Mouse (Mus musculus): ENCODE measurements around the gene Psmd2. TPM values are rescaled to one million over a fixed set of nuclear protein-coding genes. Genes with fewer than 3 reads are reported as not detected.

Psmd2 gene
- polyA plus RNA-seq, 1 experiment from 2014 or later, result 291 TPM

DNA sequence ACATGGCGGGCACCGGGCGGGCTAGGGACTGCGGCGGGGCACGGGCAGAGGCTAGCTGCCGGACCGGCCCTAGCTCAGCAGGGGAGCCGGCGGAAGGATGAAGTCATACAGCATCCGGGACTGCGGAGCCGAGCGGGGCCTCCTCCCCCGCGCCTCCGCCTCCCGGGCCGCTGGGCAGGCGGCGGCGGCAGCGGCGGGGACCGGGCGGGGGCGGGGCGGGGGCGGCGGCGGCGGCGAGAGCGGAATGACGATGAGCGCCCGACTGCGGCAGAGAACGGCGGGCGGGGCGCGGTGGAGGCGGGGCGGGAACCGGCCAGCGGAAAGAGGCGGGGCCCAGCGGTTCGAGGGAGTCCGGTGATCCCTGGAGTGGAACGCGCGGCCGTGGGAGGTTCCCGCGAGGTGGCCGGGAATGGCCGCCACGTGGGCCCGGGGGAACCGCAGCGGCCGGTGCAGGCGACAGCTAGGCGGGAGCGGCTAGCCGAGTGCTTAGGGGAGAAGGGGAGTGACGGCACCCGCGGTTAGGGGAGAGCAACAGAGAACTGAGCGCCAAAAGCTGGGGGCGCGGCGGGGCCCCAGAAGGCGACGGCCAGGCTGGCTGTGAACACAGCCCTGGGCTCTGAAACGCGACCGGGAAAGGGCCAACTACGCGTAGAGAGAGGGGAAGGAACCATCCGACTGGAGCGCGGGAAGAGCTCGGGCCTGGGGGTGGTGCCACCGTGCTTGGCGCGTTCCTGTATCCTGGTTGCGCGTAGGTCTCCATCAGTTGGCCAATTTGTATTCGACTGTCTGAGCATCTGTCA lies 30.1 kb upstream of the Psmd2 start, which contains the start of gene Camk2n2:
Gene Camk2n2, minus strand, starts transcription at position 97 of the 800 bp plus-strand sequence.
- Histone ChIP-seq H3K9me3 (ENCODE audit: control insufficient read depth, low read length) (no peaks in the 10 kb centered on the region), H3K36me3 (ENCODE audit: control insufficient read depth, insufficient read depth, low read length) (0 out of 2 replicates have a peak, but pooled peaks cover 10% of the 10 kb centered on the region), H3K27ac (ENCODE audit: low read depth) (peak within 1 kb of the TSS; percentile 22; the same call in 1 of the 2 replicates), H3K4me2 (ENCODE audit: low read length) (peak within 1 kb of the TSS; percentile 98), H3K27me3 (replicated peaks; ENCODE audit: control insufficient read depth, insufficient read depth, low read length) (peaks cover 35% of the 10 kb centered on the region), H3K4me1 (replicated peaks; ENCODE audit: control insufficient read depth, insufficient read depth, low read length) (peaks cover 12% of the 10 kb centered on the region), H3K9ac (ENCODE audit: low read length) (peak within 1 kb of the TSS; percentile 57), H3K4me3 (ENCODE audit: low read depth, low read length) (peak within 1 kb of the TSS; percentile 63)
- ATAC-seq (replicated peaks; ENCODE audit: low FRiP score, low TSS enrichment, low read depth) (peak; percentile 50), DNase-seq (ENCODE audit: low spot score) (peak; percentile 72)
- WGBS, result under 1% methylated on average over 64 of the region's 92 CpGs

DNA sequence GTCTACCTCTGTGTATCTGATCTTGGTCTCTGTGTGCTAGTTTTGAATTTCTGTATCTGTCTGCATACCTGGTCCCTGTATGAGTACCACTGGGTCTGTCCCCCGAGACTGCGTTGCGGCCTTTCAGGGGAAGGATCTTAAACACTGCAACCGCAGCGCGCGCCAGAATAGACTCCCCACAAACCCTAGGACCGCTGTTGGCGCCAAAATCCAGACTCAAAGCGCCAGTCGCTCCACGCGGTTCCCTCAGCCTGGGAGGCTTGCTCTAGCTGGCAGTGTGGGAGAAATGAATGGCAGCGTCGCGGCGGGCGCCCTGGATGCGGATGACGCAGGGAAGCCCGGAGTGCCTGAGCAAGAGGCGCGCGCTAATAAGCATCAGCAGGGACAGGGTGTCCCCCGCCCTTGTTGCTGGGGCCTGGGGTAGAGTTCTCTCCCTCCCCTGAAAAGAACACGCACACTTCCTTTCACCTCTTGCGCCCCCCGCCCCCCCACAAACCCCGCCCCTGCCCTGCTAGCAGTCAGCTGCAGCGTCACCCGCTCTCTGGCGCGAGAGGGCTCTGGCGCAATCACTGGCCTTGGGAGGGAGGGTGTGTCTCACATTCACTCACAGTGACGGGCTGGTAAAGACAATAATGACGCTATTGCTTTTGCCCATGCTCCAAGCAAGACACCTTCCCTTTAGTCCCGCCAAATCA lies 29.3 kb upstream of the Psmd2 start:
- Histone ChIP-seq H3K4me3 (ENCODE audit: low read depth, low read length) (peak overlapping the region; percentile 63), H3K27ac (ENCODE audit: low read depth) (peak overlapping the region; percentile 22; the same call in 1 of the 2 replicates), H3K4me2 (ENCODE audit: low read length) (peak overlapping the region; percentile 98), H3K36me3 (ENCODE audit: control insufficient read depth, insufficient read depth, low read length) (0 out of 2 replicates have a peak, but pooled peaks cover 10% of the 10 kb centered on the region), H3K27me3 (replicated peaks; ENCODE audit: control insufficient read depth, insufficient read depth, low read length) (peaks cover 35% of the 10 kb centered on the region), H3K4me1 (replicated peaks; ENCODE audit: control insufficient read depth, insufficient read depth, low read length) (peaks cover 12% of the 10 kb centered on the region), H3K9me3 (ENCODE audit: control insufficient read depth, low read length) (no peaks in the 10 kb centered on the region), H3K9ac (ENCODE audit: low read length) (peak overlapping the region; percentile 57)
- DNase-seq (ENCODE audit: low spot score) (peak; percentile 81), ATAC-seq (replicated peaks; ENCODE audit: low FRiP score, low TSS enrichment, low read depth) (peak; percentile 71)
- 0% methylated on average over 35 of the region's 37 CpGs for WGBS

- 0 out of 2 replicates have a peak, but pooled peaks cover 7% of the 10 kb centered on the region for H3K36me3 ChIP-seq (ENCODE audit: control insufficient read depth, insufficient read depth, low read length)
- peaks cover 12% of the 10 kb centered on the region for H3K4me1 ChIP-seq (replicated peaks; ENCODE audit: control insufficient read depth, insufficient read depth, low read length)
- no peaks in the 10 kb centered on the region for H3K9me3 ChIP-seq (ENCODE audit: control insufficient read depth, low read length)
- H3K4me2 ChIP-seq (ENCODE audit: low read length), result no peak overlapping the region
- no peak overlapping the region for H3K4me3 ChIP-seq (ENCODE audit: low read depth, low read length)
- DNase-seq (ENCODE audit: low spot score) (no peak), ATAC-seq (replicated peaks; ENCODE audit: low FRiP score, low TSS enrichment, low read depth) (no peak)
- no peak overlapping the region for H3K9ac ChIP-seq (ENCODE audit: low read length)
- 65% methylated on average over 2 of the region's 2 CpGs for WGBS
- peaks cover 35% of the 10 kb centered on the region for H3K27me3 ChIP-seq (replicated peaks; ENCODE audit: control insufficient read depth, insufficient read depth, low read length)
- no peak overlapping the region for H3K27ac ChIP-seq (ENCODE audit: low read depth)
These were observed 28.2 kb upstream of the Psmd2 start for GRCm38 (mm10) chr16:20623211-20623610.

DNA sequence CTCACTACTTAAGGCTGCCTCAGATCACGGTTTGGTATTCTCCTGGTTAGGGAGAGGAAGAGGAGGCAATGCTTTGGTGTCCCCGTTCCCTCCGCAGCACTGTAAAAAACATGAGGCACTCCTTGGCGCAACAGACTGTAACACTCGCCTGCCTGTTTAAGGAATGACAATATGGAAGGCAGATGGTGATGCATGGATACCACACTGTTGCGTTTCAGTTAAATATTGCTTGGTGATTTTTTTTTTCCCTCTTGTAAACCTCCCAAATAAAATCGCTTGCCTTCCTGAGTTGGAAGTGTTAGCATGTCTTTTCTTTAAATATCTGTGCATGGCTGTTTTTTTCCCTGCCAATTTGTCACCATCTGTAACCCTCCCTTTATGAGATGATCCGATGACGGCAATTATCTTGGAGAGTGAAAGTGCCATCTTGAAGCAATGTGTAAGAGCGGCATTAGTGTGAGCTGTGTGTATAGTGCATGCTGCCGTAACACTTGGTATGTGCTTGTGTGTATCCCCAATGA lies 22.5 kb upstream of the Psmd2 start:
- no peaks in the 10 kb centered on the region for H3K36me3 ChIP-seq (ENCODE audit: control insufficient read depth, insufficient read depth, low read length)
- peaks cover 6% of the 10 kb centered on the region; the same call in 1 of the 2 replicates for H3K4me1 ChIP-seq (replicated peaks; ENCODE audit: control insufficient read depth, insufficient read depth, low read length)
- H3K27ac ChIP-seq (ENCODE audit: low read depth), result no peak overlapping the region
- no peak overlapping the region; the same call in 1 of the 2 replicates for H3K4me3 ChIP-seq (ENCODE audit: low read depth, low read length)
- H3K4me2 ChIP-seq (ENCODE audit: low read length), result no peak overlapping the region
- 55% methylated on average over 11 of the region's 11 CpGs for WGBS
- H3K9me3 ChIP-seq (ENCODE audit: control insufficient read depth, low read length), result no peaks in the 10 kb centered on the region
- peaks cover 19% of the 10 kb centered on the region for H3K27me3 ChIP-seq (replicated peaks; ENCODE audit: control insufficient read depth, insufficient read depth, low read length)
- ATAC-seq (replicated peaks; ENCODE audit: low FRiP score, low TSS enrichment, low read depth) (no peak), DNase-seq (ENCODE audit: low spot score) (no peak)
- no peak overlapping the region for H3K9ac ChIP-seq (ENCODE audit: low read length)

GRCm38 (mm10) chr16:20629731-20630634 lies 21.5 kb upstream of the Psmd2 start, which contains the start of gene Ece2:
Gene Ece2 (plus strand): TSS chr16:20629828.
- Histone ChIP-seq H3K36me3 (ENCODE audit: control insufficient read depth, insufficient read depth, low read length) (no peaks in the 10 kb centered on the region), H3K9ac (ENCODE audit: low read length) (peak within 1 kb of the TSS; percentile 49), H3K9me3 (ENCODE audit: control insufficient read depth, low read length) (no peaks in the 10 kb centered on the region), H3K4me3 (ENCODE audit: low read depth, low read length) (peak within 1 kb of the TSS; percentile 45), H3K4me1 (replicated peaks; ENCODE audit: control insufficient read depth, insufficient read depth, low read length) (peaks cover 6% of the 10 kb centered on the region; the same call in 1 of the 2 replicates), H3K27me3 (replicated peaks; ENCODE audit: control insufficient read depth, insufficient read depth, low read length) (peaks cover 19% of the 10 kb centered on the region), H3K4me2 (ENCODE audit: low read length) (peak within 1 kb of the TSS; percentile 92), H3K27ac (ENCODE audit: low read depth) (no peak within 1 kb of the TSS)
- ATAC-seq (replicated peaks; ENCODE audit: low FRiP score, low TSS enrichment, low read depth), result peak; percentile 53; the same call in 1 of the 2 replicates
- DNase-seq (ENCODE audit: low spot score), result peak; percentile 59
- 7% methylated on average over 54 of the region's 54 CpGs for WGBS

DNA sequence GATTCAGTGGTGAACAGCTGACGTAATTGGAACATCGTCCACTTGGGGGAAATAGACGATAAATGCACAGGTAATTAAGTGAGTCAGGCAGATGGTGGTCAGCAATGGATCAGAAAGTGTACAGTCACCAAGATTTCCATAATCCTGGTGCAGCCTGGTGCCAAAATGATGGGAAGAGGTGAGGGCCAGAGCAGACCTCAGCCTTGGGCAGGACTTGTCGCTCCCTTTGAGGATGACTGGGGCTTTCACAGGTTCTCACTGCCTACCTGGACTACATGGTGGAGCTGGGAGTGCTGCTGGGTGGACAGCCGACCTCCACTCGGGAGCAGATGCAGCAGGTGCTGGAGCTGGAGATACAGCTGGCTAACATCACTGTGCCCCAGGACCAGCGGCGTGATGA lies 14.0 kb upstream of the Psmd2 start:
- no peaks in the 10 kb centered on the region for H3K27me3 ChIP-seq (replicated peaks; ENCODE audit: control insufficient read depth, insufficient read depth, low read length)
- H3K4me2 ChIP-seq (ENCODE audit: low read length), result no peak overlapping the region
- H3K9ac ChIP-seq (ENCODE audit: low read length), result no peak overlapping the region
- no peaks in the 10 kb centered on the region for H3K36me3 ChIP-seq (ENCODE audit: control insufficient read depth, insufficient read depth, low read length)
- H3K4me3 ChIP-seq (ENCODE audit: low read depth, low read length), result no peak overlapping the region
- no peak overlapping the region for H3K27ac ChIP-seq (ENCODE audit: low read depth)
- WGBS, result 81% methylated on average over 8 of the region's 8 CpGs
- DNase-seq (ENCODE audit: low spot score) (no peak), ATAC-seq (replicated peaks; ENCODE audit: low FRiP score, low TSS enrichment, low read depth) (no peak)
- no peaks in the 10 kb centered on the region for H3K4me1 ChIP-seq (replicated peaks; ENCODE audit: control insufficient read depth, insufficient read depth, low read length)
- no peaks in the 10 kb centered on the region for H3K9me3 ChIP-seq (ENCODE audit: control insufficient read depth, low read length)

DNA sequence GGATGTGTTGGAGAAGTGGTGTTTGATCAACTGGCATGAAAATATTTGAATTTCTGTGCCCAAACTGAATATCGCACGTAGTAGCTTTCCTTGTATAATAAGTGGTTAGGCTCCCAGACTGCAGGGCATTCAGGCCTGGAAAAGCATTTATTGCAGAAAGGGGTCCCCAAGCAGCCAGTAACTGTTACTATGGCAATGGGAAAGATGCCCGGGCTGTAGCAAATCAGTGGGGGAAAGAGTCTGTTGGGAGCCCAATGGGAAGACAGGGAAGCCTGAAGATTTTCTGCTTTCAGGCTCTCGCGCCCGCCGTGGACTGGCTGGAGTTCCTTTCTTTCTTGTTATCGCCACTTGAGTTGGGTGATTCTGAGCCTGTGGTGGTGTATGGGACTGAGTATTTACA lies 13.1 kb upstream of the Psmd2 start:
- Histone ChIP-seq H3K4me1 (replicated peaks; ENCODE audit: control insufficient read depth, insufficient read depth, low read length) (no peaks in the 10 kb centered on the region), H3K27me3 (replicated peaks; ENCODE audit: control insufficient read depth, insufficient read depth, low read length) (no peaks in the 10 kb centered on the region), H3K4me2 (ENCODE audit: low read length) (no peak overlapping the region), H3K4me3 (ENCODE audit: low read depth, low read length) (no peak overlapping the region), H3K27ac (ENCODE audit: low read depth) (no peak overlapping the region), H3K9ac (ENCODE audit: low read length) (no peak overlapping the region), H3K9me3 (ENCODE audit: control insufficient read depth, low read length) (no peaks in the 10 kb centered on the region), H3K36me3 (ENCODE audit: control insufficient read depth, insufficient read depth, low read length) (no peaks in the 10 kb centered on the region)
- WGBS, result 85% methylated on average over 8 of the region's 8 CpGs
- no peak for DNase-seq (ENCODE audit: low spot score)
- ATAC-seq (replicated peaks; ENCODE audit: low FRiP score, low TSS enrichment, low read depth), result no peak

- ATAC-seq (replicated peaks; ENCODE audit: low FRiP score, low TSS enrichment, low read depth) (peak; percentile 74), DNase-seq (ENCODE audit: low spot score) (peak; percentile 86)
- WGBS, result 4% methylated on average over 8 of the region's 8 CpGs
These were observed 9.3 kb upstream of the Psmd2 start for GRCm38 (mm10) chr16:20642161-20642560.

More at GRCm38 (mm10) chr16:20642161-20642560, 9.3 kb upstream of the Psmd2 start:
- H3K4me1 ChIP-seq (replicated peaks; ENCODE audit: control insufficient read depth, insufficient read depth, low read length), result no peaks in the 10 kb centered on the region
- no peak overlapping the region for H3K27ac ChIP-seq (ENCODE audit: low read depth)
- H3K9ac ChIP-seq (ENCODE audit: low read length), result no peak overlapping the region
- H3K27me3 ChIP-seq (replicated peaks; ENCODE audit: control insufficient read depth, insufficient read depth, low read length), result no peaks in the 10 kb centered on the region
- no peaks in the 10 kb centered on the region for H3K9me3 ChIP-seq (ENCODE audit: control insufficient read depth, low read length)
- no peak overlapping the region for H3K4me3 ChIP-seq (ENCODE audit: low read depth, low read length)
- no peaks in the 10 kb centered on the region for H3K36me3 ChIP-seq (ENCODE audit: control insufficient read depth, insufficient read depth, low read length)
- no peak overlapping the region for H3K4me2 ChIP-seq (ENCODE audit: low read length)
